Mouse (Mus musculus): ENCODE data around the gene Ogfod3. TPM values are rescaled to one million over a fixed set of nuclear protein-coding genes. Genes with fewer than 3 reads are reported as not detected.

Ogfod3 gene
- polyA plus RNA-seq, 2 experiments = 12.7 to 21.8 TPM

DNA sequence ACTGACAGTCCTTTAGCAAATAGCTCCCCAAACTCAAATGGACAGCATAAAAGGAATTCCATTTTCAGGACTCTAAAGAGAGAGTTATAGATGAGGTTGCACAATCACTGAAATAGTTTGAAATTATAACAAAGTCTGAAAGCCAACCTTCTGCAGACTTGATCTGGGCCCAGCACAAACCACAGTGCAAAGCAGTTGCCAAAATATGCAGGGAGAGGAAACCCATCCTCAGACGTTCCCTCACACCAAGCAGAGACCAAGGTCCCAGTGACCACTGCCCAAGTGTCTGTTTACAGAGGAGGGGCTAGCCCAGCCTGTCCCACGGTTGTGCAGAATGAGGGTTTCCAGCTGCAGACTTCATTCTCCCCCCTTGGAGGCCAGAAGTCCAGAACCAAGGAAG lies 5.9 kb downstream of the Ogfod3 start:
- Histone ChIP-seq H3K27ac (replicated peaks; ENCODE audit: low read depth, low read length) (no peak overlapping the region), H3K4me3 (replicated peaks; ENCODE audit: low read length) (no peak overlapping the region), H3K4me1 (ENCODE audit: control insufficient read depth, insufficient read depth, low read length) (peaks cover 3% of the 10 kb centered on the region; the same call in 1 of the 2 replicates), H3K9ac (ENCODE audit: low read depth, low read length, severe bottlenecking) (no peak overlapping the region), H3K4me2 (replicated peaks; ENCODE audit: low read depth, low read length, severe bottlenecking) (no peak overlapping the region), H3K27me3 (ENCODE audit: control insufficient read depth, insufficient read depth, low read length) (no peaks in the 10 kb centered on the region), H3K9me3 (ENCODE audit: control insufficient read depth, low read length) (no peaks in the 10 kb centered on the region), H3K36me3 (ENCODE audit: control insufficient read depth, insufficient read depth, low read length) (peaks cover 11% of the 10 kb centered on the region)
- ATAC-seq (ENCODE audit: low FRiP score, low read depth) (no peak), DNase-seq (ENCODE audit: low spot score) (no peak)
- 41% methylated on average over 2 of the region's 2 CpGs for WGBS
- no peak for TF ChIP-seq POLR2A (IDR thresholded peaks at IDR 0.05; ENCODE audit: borderline replicate concordance, extremely low read depth, insufficient read depth, insufficient read length)

DNA sequence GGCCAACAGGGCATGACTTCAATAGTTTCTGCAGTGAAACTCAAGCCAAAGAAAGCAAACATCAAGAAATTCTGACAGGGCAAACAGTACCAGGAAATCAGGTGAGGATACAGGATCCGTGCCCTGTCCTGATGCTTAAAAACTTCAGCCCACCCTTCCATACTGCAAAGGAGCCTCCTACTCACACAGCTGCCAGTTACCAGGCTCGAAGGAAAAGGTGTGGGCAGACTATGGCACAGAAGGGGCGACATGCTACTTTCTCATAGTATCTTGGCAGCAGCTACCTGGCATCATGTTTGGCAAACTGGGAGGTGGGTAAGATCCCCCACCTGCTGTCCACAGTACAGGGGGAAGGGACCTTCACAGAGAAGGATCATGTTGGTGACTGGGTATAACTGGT lies 11.1 kb downstream of the Ogfod3 start:
- Histone ChIP-seq H3K9me3 (ENCODE audit: control insufficient read depth, low read length) (no peaks in the 10 kb centered on the region), H3K27ac (replicated peaks; ENCODE audit: low read depth, low read length) (no peak overlapping the region), H3K9ac (ENCODE audit: low read depth, low read length, severe bottlenecking) (no peak overlapping the region), H3K4me2 (replicated peaks; ENCODE audit: low read depth, low read length, severe bottlenecking) (no peak overlapping the region), H3K36me3 (ENCODE audit: control insufficient read depth, insufficient read depth, low read length) (peaks cover 14% of the 10 kb centered on the region), H3K27me3 (ENCODE audit: control insufficient read depth, insufficient read depth, low read length) (no peaks in the 10 kb centered on the region), H3K4me1 (ENCODE audit: control insufficient read depth, insufficient read depth, low read length) (no peaks in the 10 kb centered on the region), H3K4me3 (replicated peaks; ENCODE audit: low read length) (no peak overlapping the region)
- DNase-seq (ENCODE audit: low spot score) (no peak), ATAC-seq (ENCODE audit: low FRiP score, low read depth) (no peak)
- 89% methylated on average over 3 of the region's 3 CpGs for WGBS
- no peak for TF ChIP-seq POLR2A (IDR thresholded peaks at IDR 0.05; ENCODE audit: borderline replicate concordance, extremely low read depth, insufficient read depth, insufficient read length)

DNA sequence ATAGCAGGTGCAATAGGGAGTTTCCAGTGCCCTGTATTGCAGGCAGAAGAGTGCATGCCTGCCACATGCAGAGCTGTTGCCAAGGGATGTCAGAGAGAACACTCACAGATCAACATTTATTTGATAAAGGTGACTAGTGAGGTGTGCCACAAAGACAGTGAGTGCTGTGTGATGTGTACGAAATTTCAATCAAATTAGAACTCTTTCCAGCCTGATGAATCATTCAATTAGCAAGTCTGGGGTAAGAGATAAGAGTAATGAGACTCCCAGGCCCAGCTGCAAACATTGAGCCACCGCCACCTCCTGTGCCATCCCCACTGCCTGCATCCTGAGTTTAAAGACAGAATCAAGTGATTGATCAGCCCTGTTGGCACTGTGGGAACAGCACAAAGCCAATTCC lies 11.8 kb downstream of the Ogfod3 start:
- TF ChIP-seq POLR2A (IDR thresholded peaks at IDR 0.05; ENCODE audit: borderline replicate concordance, extremely low read depth, insufficient read depth, insufficient read length) = no peak
- DNase-seq (ENCODE audit: low spot score) (no peak), ATAC-seq (ENCODE audit: low FRiP score, low read depth) (no peak)
- no peaks in the 10 kb centered on the region for H3K4me1 ChIP-seq (ENCODE audit: control insufficient read depth, insufficient read depth, low read length)
- no peaks in the 10 kb centered on the region for H3K9me3 ChIP-seq (ENCODE audit: control insufficient read depth, low read length)
- H3K4me2 ChIP-seq (replicated peaks; ENCODE audit: low read depth, low read length, severe bottlenecking) = no peak overlapping the region
- no peaks in the 10 kb centered on the region for H3K27me3 ChIP-seq (ENCODE audit: control insufficient read depth, insufficient read depth, low read length)
- peaks cover 14% of the 10 kb centered on the region for H3K36me3 ChIP-seq (ENCODE audit: control insufficient read depth, insufficient read depth, low read length)
- no peak overlapping the region for H3K4me3 ChIP-seq (replicated peaks; ENCODE audit: low read length)
- H3K9ac ChIP-seq (ENCODE audit: low read depth, low read length, severe bottlenecking) = no peak overlapping the region
- H3K27ac ChIP-seq (replicated peaks; ENCODE audit: low read depth, low read length) = no peak overlapping the region
- 64% methylated on average over 2 of the region's 2 CpGs for WGBS

DNA sequence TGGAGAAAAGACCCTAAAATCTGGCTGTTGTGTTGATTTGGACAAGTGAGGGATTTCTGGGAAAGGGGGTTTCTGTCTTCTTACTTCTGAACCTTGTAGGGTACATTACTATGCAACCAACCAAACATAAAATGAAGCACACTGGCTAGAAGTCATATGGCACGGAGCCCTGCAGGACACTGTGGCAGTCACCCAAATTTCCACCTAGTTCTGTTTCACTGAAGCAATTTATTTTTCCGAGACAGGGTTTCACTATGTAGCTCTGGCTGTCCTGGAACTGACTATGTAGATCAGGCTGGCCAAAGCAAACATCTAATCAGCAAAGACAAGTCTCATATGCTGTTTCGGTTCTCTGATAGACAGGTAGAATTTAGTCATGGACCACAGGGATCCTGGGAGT lies 14.8 kb downstream of the Ogfod3 start:
- Histone ChIP-seq H3K27ac (replicated peaks; ENCODE audit: low read depth, low read length) (no peak overlapping the region), H3K4me1 (ENCODE audit: control insufficient read depth, insufficient read depth, low read length) (no peaks in the 10 kb centered on the region), H3K4me3 (replicated peaks; ENCODE audit: low read length) (no peak overlapping the region), H3K36me3 (ENCODE audit: control insufficient read depth, insufficient read depth, low read length) (peaks cover 3% of the 10 kb centered on the region; the same call in 1 of the 2 replicates), H3K27me3 (ENCODE audit: control insufficient read depth, insufficient read depth, low read length) (no peaks in the 10 kb centered on the region), H3K4me2 (replicated peaks; ENCODE audit: low read depth, low read length, severe bottlenecking) (no peak overlapping the region), H3K9me3 (ENCODE audit: control insufficient read depth, low read length) (no peaks in the 10 kb centered on the region), H3K9ac (ENCODE audit: low read depth, low read length, severe bottlenecking) (no peak overlapping the region)
- ATAC-seq (ENCODE audit: low FRiP score, low read depth) (no peak), DNase-seq (ENCODE audit: low spot score) (peak; percentile 36)
- 72% methylated on average over 3 of the region's 3 CpGs for WGBS
- TF ChIP-seq POLR2A (IDR thresholded peaks at IDR 0.05; ENCODE audit: borderline replicate concordance, extremely low read depth, insufficient read depth, insufficient read length) = no peak

DNA sequence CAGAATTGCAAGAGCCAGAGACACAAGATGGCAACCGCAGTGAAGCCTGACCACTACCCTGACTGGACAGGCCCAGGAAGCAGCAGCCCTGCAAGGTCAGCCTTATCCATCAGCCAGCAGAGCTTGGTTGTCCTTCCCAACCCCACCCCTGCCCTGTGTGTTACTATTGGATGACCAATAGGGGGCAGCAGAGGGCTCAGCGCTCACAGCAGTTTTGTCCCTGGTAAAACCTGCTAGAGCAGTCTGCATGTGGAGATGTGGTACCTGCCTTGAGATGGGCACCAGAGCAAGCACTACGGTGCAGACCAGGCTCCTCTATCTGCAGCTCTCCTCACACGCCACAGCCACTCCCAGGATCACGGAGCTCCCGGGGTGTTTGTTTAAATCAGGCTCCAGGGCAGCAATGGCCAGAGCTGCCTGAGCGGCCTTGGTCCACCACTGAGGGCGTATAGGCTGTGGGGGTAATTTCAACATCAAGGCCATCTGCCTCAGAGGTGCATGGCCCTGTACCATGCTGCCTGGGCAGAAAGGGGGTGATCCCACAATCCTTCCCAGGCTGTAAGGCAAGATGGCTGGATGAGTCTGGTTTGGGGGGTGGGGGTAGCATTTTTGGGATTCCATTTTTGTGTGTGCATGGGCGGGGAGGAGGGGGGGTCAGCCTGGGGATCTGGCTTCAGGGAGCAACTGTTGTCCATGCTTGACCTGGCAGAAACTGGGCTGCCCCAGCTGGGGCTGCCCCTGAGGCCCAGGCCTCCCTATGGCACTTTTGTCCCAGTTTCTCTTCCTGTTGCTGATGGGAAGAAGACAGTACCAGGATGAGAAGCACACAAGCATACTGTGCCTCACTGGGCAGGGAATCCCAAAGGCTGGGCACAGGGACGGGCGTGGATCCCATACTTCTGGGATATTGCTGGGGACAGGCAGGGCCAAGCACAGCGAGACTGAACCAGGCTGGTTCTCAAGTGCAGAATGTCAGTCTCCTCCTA lies 27.9 kb downstream of the Ogfod3 start:
- Histone ChIP-seq H3K36me3 (ENCODE audit: control insufficient read depth, insufficient read depth, low read length) (peaks cover 13% of the 10 kb centered on the region), H3K9ac (ENCODE audit: low read depth, low read length, severe bottlenecking) (no peak overlapping the region), H3K4me2 (replicated peaks; ENCODE audit: low read depth, low read length, severe bottlenecking) (no peak overlapping the region), H3K4me1 (ENCODE audit: control insufficient read depth, insufficient read depth, low read length) (no peaks in the 10 kb centered on the region), H3K9me3 (ENCODE audit: control insufficient read depth, low read length) (no peaks in the 10 kb centered on the region), H3K27ac (replicated peaks; ENCODE audit: low read depth, low read length) (no peak overlapping the region), H3K27me3 (ENCODE audit: control insufficient read depth, insufficient read depth, low read length) (no peaks in the 10 kb centered on the region), H3K4me3 (replicated peaks; ENCODE audit: low read length) (no peak overlapping the region)
- TF ChIP-seq POLR2A (IDR thresholded peaks at IDR 0.05; ENCODE audit: borderline replicate concordance, extremely low read depth, insufficient read depth, insufficient read length) = no peak
- WGBS = 51% methylated on average over 12 of the region's 12 CpGs
- ATAC-seq (ENCODE audit: low FRiP score, low read depth) (no peak), DNase-seq (ENCODE audit: low spot score) (peak; percentile 64)

All from limb, embryonic 14.5 days (tissue).